Mouse (Mus musculus): ENCODE data around the gene Ndufb8. TPM values are rescaled to one million over a fixed set of nuclear protein-coding genes. Genes with fewer than 3 reads are reported as not detected.

The Ndufb8 gene
- 60.5 TPM for polyA plus RNA-seq (2014; fragmentation: Illumina TruSeq; extraction: RNeasy Lipid Tissue Mini Kit (QIAGEN cat#74804); ENCODE audit: low read depth, low replicate concordance)

DNA sequence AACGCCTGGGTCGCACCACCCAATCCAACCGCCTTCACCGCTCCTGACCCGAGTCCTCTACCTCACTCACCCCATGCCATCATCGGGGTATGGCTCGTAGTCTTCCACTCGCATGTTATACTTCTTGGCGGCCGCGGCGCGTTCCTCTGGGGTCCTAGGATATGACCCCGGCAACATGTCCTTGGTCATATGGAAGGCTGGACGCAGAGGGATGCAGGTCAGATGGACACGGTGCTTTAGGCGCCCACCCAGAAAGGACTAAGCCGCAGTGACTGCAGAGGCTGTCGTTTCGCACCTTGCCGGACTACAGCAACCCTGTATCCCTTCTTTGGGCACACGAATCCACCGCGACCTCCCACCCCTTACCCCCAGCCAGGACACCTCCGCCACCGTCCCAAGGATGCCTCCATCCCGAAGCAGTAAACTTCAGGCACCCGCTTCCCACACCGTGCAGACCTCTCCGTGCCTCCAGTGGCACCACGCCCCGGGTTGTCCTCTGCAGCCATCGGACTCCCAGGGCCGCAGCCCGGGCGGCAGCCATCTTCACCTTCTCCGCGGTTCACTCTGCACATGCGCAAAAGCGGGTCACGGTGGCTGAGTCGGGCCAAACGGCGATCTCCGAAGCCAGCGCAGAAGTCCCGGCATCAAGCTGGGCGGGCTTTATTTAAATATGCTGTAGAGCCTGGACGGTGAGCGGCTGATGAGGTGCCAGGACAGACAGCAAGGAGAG, at the start of gene Ndufb8:
Ndufb8 (minus strand) TSS at position 580 of the 730 bp plus-strand sequence.

DNA sequence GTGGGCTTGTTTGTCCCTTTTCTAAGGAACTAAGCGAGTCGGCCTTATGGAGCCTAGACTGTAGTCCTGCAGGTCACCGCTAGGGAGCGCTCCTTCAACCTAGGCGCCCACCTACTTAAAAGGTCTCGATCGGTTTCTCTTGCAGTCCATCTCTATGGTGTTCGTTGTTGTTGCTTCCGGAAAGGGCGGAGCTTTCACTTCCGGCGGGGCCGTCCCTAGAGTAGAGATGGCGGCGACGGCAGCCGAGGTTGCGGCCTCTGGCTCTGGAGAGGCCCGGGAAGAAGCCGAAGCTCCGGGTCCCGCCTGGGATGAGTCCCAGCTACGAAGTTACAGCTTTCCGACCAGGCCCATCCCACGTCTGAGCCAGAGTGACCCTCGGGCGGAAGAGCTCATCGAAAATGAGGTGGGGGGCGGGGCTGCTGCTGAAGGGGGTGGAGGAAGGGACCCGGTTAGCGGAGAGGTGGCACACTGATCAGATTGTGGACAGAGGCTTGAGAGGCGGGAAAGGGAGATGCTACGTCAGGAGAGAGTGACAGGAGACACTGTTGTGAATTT, 7.5 kb upstream of the Ndufb8 start, which contains the start of gene Hif1an:
Hif1an (plus strand) TSS at position 199 of the 555 bp plus-strand sequence.

DNA sequence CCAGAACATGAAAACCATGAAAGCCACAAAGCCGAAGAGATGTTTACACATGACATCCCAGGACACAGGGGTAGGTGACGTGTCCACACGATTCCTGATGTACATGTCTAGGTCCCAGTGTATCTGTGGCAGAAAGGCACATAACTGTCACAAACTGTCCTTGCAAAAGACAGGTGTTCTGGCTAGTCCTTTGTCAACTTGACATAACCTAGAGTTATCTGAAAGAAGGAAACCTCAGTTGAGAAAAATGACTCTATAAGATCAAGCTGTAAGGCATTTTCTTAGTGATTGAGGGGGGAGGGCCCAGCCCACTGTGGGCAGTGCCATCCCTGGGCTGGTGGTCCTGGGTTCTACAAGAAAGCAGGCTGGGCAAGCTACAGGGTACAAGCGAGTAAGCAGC, 2.5 kb downstream of the Ndufb8 start, which contains the start of gene Gm20538:
Gm20538 (minus strand) TSS at position 101 of the 400 bp plus-strand sequence.

DNA sequence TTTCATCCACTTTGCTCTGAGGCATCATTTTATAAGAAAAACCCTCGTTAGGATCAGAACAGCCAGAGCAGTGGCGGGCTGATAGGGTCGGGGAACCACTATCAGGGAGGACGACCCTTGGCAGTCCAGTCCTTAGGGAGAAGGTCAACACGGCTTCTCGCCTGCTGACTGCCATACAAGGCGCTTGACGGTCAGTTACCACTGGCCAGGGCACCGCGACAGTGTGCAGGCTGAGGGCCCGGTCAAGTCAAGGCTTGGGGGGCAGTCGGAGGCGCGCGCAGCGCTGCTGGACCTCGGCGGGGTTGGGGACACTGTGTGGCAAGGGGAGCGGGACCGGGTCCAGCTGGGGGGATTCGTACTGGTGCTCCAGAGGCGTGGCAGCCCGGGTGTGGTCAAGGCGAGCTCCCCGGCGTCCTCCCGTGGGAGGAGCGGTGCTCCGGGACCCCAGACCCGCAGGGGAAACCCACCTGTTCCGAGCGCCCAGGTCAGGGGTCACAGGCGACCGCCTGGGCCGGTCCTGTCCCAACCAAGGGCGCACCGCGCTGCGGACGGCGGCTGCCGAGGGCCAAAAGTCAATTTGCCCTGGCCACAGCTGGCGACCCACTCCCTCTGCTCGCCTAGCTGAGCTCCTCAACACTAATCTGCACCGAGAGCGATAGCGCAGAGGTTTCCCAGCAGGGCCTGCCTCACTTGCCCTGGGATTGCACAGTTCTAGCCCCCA, 9.8 kb downstream of the Ndufb8 start, which contains the start of gene Sec31b:
Sec31b (minus strand) TSS at position 544 of the 721 bp plus-strand sequence.

Other genes with a start within 250 kb of the Ndufb8 start
- gene Scd4, start 222.3 kb downstream of the Ndufb8 start, polyA plus RNA-seq (2014; fragmentation: Illumina TruSeq; extraction: RNeasy Lipid Tissue Mini Kit (QIAGEN cat#74804); ENCODE audit: low read depth, low replicate concordance): 1.3 TPM
- gene Scd1, start 147.6 kb downstream of the Ndufb8 start, polyA plus RNA-seq (2014; fragmentation: Illumina TruSeq; extraction: RNeasy Lipid Tissue Mini Kit (QIAGEN cat#74804); ENCODE audit: low read depth, low replicate concordance): 175 TPM
- gene Wnt8b, start 62.0 kb downstream of the Ndufb8 start, polyA plus RNA-seq (2014; fragmentation: Illumina TruSeq; extraction: RNeasy Lipid Tissue Mini Kit (QIAGEN cat#74804); ENCODE audit: low read depth, low replicate concordance): 0.85 TPM
- gene Sec31b, start 9.6 kb downstream of the Ndufb8 start, polyA plus RNA-seq (2014; fragmentation: Illumina TruSeq; extraction: RNeasy Lipid Tissue Mini Kit (QIAGEN cat#74804); ENCODE audit: low read depth, low replicate concordance): not detected
- not detected for gene Gm20538, start 2.6 kb downstream of the Ndufb8 start, polyA plus RNA-seq (2014; fragmentation: Illumina TruSeq; extraction: RNeasy Lipid Tissue Mini Kit (QIAGEN cat#74804); ENCODE audit: low read depth, low replicate concordance)
- 18.4 TPM for gene Hif1an, start 7.4 kb upstream of the Ndufb8 start, polyA plus RNA-seq (2014; fragmentation: Illumina TruSeq; extraction: RNeasy Lipid Tissue Mini Kit (QIAGEN cat#74804); ENCODE audit: low read depth, low replicate concordance)
- not detected for gene Pax2, start 200.6 kb upstream of the Ndufb8 start, polyA plus RNA-seq (2014; fragmentation: Illumina TruSeq; extraction: RNeasy Lipid Tissue Mini Kit (QIAGEN cat#74804); ENCODE audit: low read depth, low replicate concordance)

Measured in sigmoid colon, adult 10 weeks (tissue).